Mouse (Mus musculus) frontal cortex, adult (tissue): ENCODE data around the gene Kpna3.
"Not testable (repeated sequence)": the region's sequence is repeated elsewhere in the genome, so short reads cannot be mapped to it uniquely, and the experiment has no call there.

Source experiments
- ATAC-seq: cut with Nextera tagmentation; 2 replicates; pipeline ENCODE4 v1.9.2; 2017; ENCODE audit warnings: mild to moderate bottlenecking, moderate library complexity, mixed read lengths; ENCODE audit not compliant: low TSS enrichment

Kpna3 gene

GRCm38 (mm10) chr14:61439661-61440559, at the start of gene Kpna3:
Gene Kpna3, minus strand, starts transcription at chr14:61439874.
- ATAC-seq: peak; percentile 93

GRCm38 (mm10) chr14:61460365-61460764, 20.7 kb upstream of the Kpna3 start:
- ATAC-seq: no peak

GRCm38 (mm10) chr14:61457468-61457867, 17.8 kb upstream of the Kpna3 start:
- ATAC-seq: no peak

- no peak for ATAC-seq
These were observed 15.9 kb upstream of the Kpna3 start for GRCm38 (mm10) chr14:61455571-61455970.

GRCm38 (mm10) chr14:61453032-61453431, 13.4 kb upstream of the Kpna3 start:
- no peak for ATAC-seq

GRCm38 (mm10) chr14:61452481-61452880, 12.8 kb upstream of the Kpna3 start:
- ATAC-seq: 0 out of 2 replicates have a peak, but pooled peaks have one; percentile 48

GRCm38 (mm10) chr14:61447775-61448174, 8.1 kb upstream of the Kpna3 start:
- peak; percentile 70 for ATAC-seq

- peak; percentile 51 for ATAC-seq
These were observed 473 bp downstream of the Kpna3 start for GRCm38 (mm10) chr14:61439141-61439660.

- no peak for ATAC-seq
These were observed 1.3 kb downstream of the Kpna3 start for GRCm38 (mm10) chr14:61438171-61438945.

GRCm38 (mm10) chr14:61436866-61437265, 2.8 kb downstream of the Kpna3 start:
- ATAC-seq: no peak

GRCm38 (mm10) chr14:61428126-61428787, 11.4 kb downstream of the Kpna3 start:
- ATAC-seq: no peak

GRCm38 (mm10) chr14:61427095-61427494, 12.6 kb downstream of the Kpna3 start:
- not testable (repeated sequence) for ATAC-seq

GRCm38 (mm10) chr14:61425080-61425665, 14.5 kb downstream of the Kpna3 start:
- ATAC-seq: no peak

GRCm38 (mm10) chr14:61415719-61416118, 24.0 kb downstream of the Kpna3 start:
- ATAC-seq: no peak

- ATAC-seq: no peak
These were observed 24.4 kb downstream of the Kpna3 start for GRCm38 (mm10) chr14:61415311-61415710.

GRCm38 (mm10) chr14:61414808-61415207, 24.9 kb downstream of the Kpna3 start:
- no peak for ATAC-seq

- no peak for ATAC-seq
These were observed 25.5 kb downstream of the Kpna3 start for GRCm38 (mm10) chr14:61414199-61414598.

GRCm38 (mm10) chr14:61413686-61414085, 26.0 kb downstream of the Kpna3 start:
- no peak for ATAC-seq

GRCm38 (mm10) chr14:61410020-61410419, 29.7 kb downstream of the Kpna3 start:
- ATAC-seq: no peak

GRCm38 (mm10) chr14:61407055-61407454, 32.6 kb downstream of the Kpna3 start:
- no peak for ATAC-seq

GRCm38 (mm10) chr14:61405761-61406160, 33.9 kb downstream of the Kpna3 start:
- ATAC-seq: no peak
